In genomic region chr6:53584718-53585405, GRCm38 (mm10) we compare ENCODE assay signal across 13 mouse cellular contexts.
DNase-seq lines count a peak whose midpoint lies in the region; ATAC-seq and TF ChIP-seq lines count a peak whose summit lies in the region.
"Had no signal": no experiment of that assay in that cellular context is flagged by ENCODE, and none has a peak within 500 bp of the region (broad histone marks: within the 10 kb centered on the region; RNA-seq: fewer than 3 reads in every experiment).

No protein-coding gene starts in this region.

- H3K27me3 ChIP-seq in heart, postnatal 0 days (ENCODE audit: control insufficient read depth, insufficient read depth, low read length) = no peaks in the 10 kb centered on the region
- H3K27me3 ChIP-seq in stomach, postnatal 0 days (ENCODE audit: control insufficient read depth, insufficient read depth, low read length) = no peaks in the 10 kb centered on the region
- no peaks in the 10 kb centered on the region for H3K27me3 ChIP-seq in hindbrain, postnatal 0 days (ENCODE audit: insufficient read depth, low read length)
- H3K27me3 ChIP-seq: limb, embryonic 15.5 days had no signal

- no peak overlapping the region for H3K4me3 ChIP-seq in heart, postnatal 0 days (ENCODE audit: low read depth, low read length)
- H3K4me3 ChIP-seq in stomach, postnatal 0 days (ENCODE audit: low read depth, low read length) = no peak overlapping the region
- no peak overlapping the region for H3K4me3 ChIP-seq in hindbrain, postnatal 0 days (ENCODE audit: low read length)
- H3K4me3 ChIP-seq: heart, adult 2 months; limb, embryonic 15.5 days; myocyte had no signal

- WGBS in heart, postnatal 0 days = 45% methylated on average over 10 of the region's 10 CpGs
- WGBS in stomach, postnatal 0 days = 51% methylated on average over 10 of the region's 10 CpGs
- WGBS in hindbrain, postnatal 0 days = 68% methylated on average over 10 of the region's 10 CpGs

- no peaks in the 10 kb centered on the region for H3K36me3 ChIP-seq in heart, postnatal 0 days (replicated peaks; ENCODE audit: control insufficient read depth, insufficient read depth, low read length)
- no peaks in the 10 kb centered on the region for H3K36me3 ChIP-seq in stomach, postnatal 0 days (ENCODE audit: control insufficient read depth, insufficient read depth, low read length)
- no peaks in the 10 kb centered on the region for H3K36me3 ChIP-seq in hindbrain, postnatal 0 days (ENCODE audit: insufficient read depth, low read length)
- H3K36me3 ChIP-seq: limb, embryonic 15.5 days had no signal

- ATAC-seq in heart, postnatal 0 days (ENCODE audit: insufficient read depth, low read depth) = no peak
- peak; percentile 50 for ATAC-seq in CD4-positive, CD25-positive, alpha-beta regulatory T cell, adult 4 months
- peak; percentile 61 for ATAC-seq in inflammation-experienced regulatory T-cells, adult 6 months
- no peak for ATAC-seq in stomach, postnatal 0 days (ENCODE audit: low FRiP score, low TSS enrichment)
- no peak for ATAC-seq in hindbrain, postnatal 0 days
- ATAC-seq in erythroblast, adult 5-6 weeks (replicated peaks; ENCODE audit: low FRiP score, poor library complexity, severe bottlenecking) = no peak

- H3K9ac ChIP-seq in heart, postnatal 0 days (replicated peaks; ENCODE audit: low read depth, low read length) = no peak overlapping the region
- no peak overlapping the region for H3K9ac ChIP-seq in stomach, postnatal 0 days (ENCODE audit: low read length)
- H3K9ac ChIP-seq in hindbrain, postnatal 0 days (replicated peaks; ENCODE audit: low read length) = no peak overlapping the region
- H3K9ac ChIP-seq: hindbrain, embryonic 14.5 days; limb, embryonic 15.5 days had no signal

- no peaks in the 10 kb centered on the region for H3K9me3 ChIP-seq in heart, postnatal 0 days (replicated peaks; ENCODE audit: control insufficient read depth, low read length)
- no peaks in the 10 kb centered on the region for H3K9me3 ChIP-seq in stomach, postnatal 0 days (ENCODE audit: control insufficient read depth, low read length)
- no peaks in the 10 kb centered on the region for H3K9me3 ChIP-seq in hindbrain, postnatal 0 days (ENCODE audit: low read length)
- H3K9me3 ChIP-seq: limb, embryonic 15.5 days had no signal

- peak overlapping the region; percentile 15; the same call in 1 of the 2 replicates for H3K4me2 ChIP-seq in heart, postnatal 0 days (ENCODE audit: low read depth, low read length)
- no peak overlapping the region for H3K4me2 ChIP-seq in stomach, postnatal 0 days (replicated peaks; ENCODE audit: low read depth)
- no peak overlapping the region for H3K4me2 ChIP-seq in hindbrain, postnatal 0 days (ENCODE audit: low read depth, low read length)
- H3K4me2 ChIP-seq: hindbrain, embryonic 14.5 days; limb, embryonic 15.5 days had no signal

- H3K27ac ChIP-seq in heart, postnatal 0 days (ENCODE audit: low read depth) = no peak overlapping the region
- H3K27ac ChIP-seq in stomach, postnatal 0 days (replicated peaks) = no peak overlapping the region
- H3K27ac ChIP-seq in hindbrain, postnatal 0 days = no peak overlapping the region
- H3K27ac ChIP-seq: heart, adult 2 months; hindbrain, embryonic 14.5 days had no signal

- TF ChIP-seq EP300 in heart, postnatal 0 days (IDR thresholded peaks at IDR 0.05; ENCODE audit: low read depth) = no peak
- no peak for TF ChIP-seq EP300 in stomach, postnatal 0 days (optimal IDR thresholded peaks at IDR 0.05)

- TF ChIP-seq CTCF in heart, postnatal 0 days (IDR thresholded peaks at IDR 0.05; ENCODE audit: low read depth) = no peak
- TF ChIP-seq CTCF in stomach, postnatal 0 days (IDR thresholded peaks at IDR 0.05; ENCODE audit: low read depth) = no peak
- no peak for TF ChIP-seq CTCF in hindbrain, postnatal 0 days (IDR thresholded peaks at IDR 0.05; ENCODE audit: low read depth)

- H3K4me1 ChIP-seq in heart, postnatal 0 days (ENCODE audit: control insufficient read depth, insufficient read depth) = peaks cover 29% of the 10 kb centered on the region
- no peaks in the 10 kb centered on the region for H3K4me1 ChIP-seq in stomach, postnatal 0 days (replicated peaks; ENCODE audit: control insufficient read depth, insufficient read depth)
- H3K4me1 ChIP-seq in hindbrain, postnatal 0 days (ENCODE audit: insufficient read depth, low read length) = 0 out of 2 replicates have a peak, but pooled peaks cover 3% of the 10 kb centered on the region

- no peak for DNase-seq in heart, postnatal 0 days (ENCODE audit: low spot score)
- no peak for DNase-seq in heart, postnatal 4 days
- peak; percentile 15 to 31 for DNase-seq in thymus, adult 18-20 months
- no peak for DNase-seq in stomach, postnatal 0 days (ENCODE audit: low spot score)
- no peak for DNase-seq in hindbrain, postnatal 0 days (ENCODE audit: low spot score)
- DNase-seq: heart, adult 2 months; kidney, postnatal 10 days had no signal

Comparison
In these comparisons a context has a peak if more than half of its experiments do, and no peak if none do; other contexts are left out.
1. ATAC-seq: peak in CD4-positive, CD25-positive, alpha-beta regulatory T cell, adult 4 months (single experiment) and inflammation-experienced regulatory T-cells, adult 6 months (single experiment); none in heart, postnatal 0 days (single experiment), stomach, postnatal 0 days (single experiment), hindbrain, postnatal 0 days (single experiment) and erythroblast, adult 5-6 weeks (single experiment).
2. DNase-seq: peak in thymus, adult 18-20 months (2 of 2); none in heart, postnatal 0 days (single experiment), heart, postnatal 4 days (single experiment), stomach, postnatal 0 days (single experiment) and hindbrain, postnatal 0 days (single experiment).